Mouse (Mus musculus): ENCODE measurements around the gene 2810408A11Rik.

Gene 2810408A11Rik

DNA sequence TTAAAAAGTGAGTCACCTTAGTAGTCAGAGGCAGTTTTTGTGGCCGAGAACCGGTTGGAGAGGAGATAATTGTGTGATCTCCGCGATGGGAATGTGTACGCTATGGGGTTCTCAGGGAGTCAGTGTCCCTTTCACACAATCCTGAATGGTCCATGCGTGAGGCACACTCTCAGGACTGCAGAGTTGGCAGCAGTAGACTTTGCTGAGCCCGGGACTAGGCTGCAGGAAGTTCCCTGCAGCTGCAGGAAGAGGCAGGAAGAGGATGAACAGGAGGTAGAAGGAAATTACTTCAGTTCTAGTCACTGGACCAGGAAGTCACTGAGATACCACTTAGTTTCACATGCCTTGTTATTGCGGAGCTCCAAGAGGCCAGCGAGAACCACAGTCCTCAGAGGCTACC lies 51.7 kb downstream of the 2810408A11Rik start:
- no peak for DNase-seq (ENCODE audit: low read depth, low spot score)

DNA sequence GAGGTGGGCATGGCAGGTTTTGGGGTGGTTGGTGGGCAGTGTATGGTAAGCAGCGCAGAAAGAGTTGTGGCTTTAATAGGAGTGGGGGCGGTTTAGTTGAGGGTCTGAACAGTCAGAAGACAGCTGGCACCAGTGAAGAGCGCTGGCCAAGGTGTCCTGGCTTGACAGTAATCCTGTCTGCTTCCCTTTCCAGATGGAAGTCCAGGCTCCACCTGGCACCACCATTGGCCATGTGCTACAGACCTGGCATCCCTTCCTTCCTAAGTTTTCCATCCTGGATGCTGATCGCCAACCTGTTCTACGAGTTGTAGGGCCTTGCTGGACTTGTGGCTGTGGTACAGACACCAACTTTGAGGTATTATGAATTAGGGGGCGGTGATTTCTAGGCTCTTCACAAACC lies 52.8 kb downstream of the 2810408A11Rik start:
- no peak for DNase-seq (ENCODE audit: low read depth, low spot score)
